Mouse (Mus musculus): Measurements from ENCODE around the gene Npas3. TPM values are rescaled to one million over a fixed set of nuclear protein-coding genes. Genes with fewer than 3 reads are reported as not detected.

Gene Npas3
- polyA plus RNA-seq, 1 experiment, result not detected

GRCm38 (mm10) chr12:53623793-53624192, 375.3 kb downstream of the Npas3 start:
- Histone ChIP-seq H3K27ac (ENCODE audit: insufficient read depth, low read depth, low read length) (no peak overlapping the region), H3K4me1 (ENCODE audit: control insufficient read depth, insufficient read depth, low read length) (no peaks in the 10 kb centered on the region), H3K4me3 (ENCODE audit: insufficient read depth, low read depth, low read length) (no peak overlapping the region)
- 18% methylated on average over 9 of the region's 9 CpGs for WGBS
- no peak for TF ChIP-seq POLR2A (IDR thresholded peaks at IDR 0.05; ENCODE audit: insufficient read depth, low read depth, low read length)
- no peak for TF ChIP-seq CTCF (IDR thresholded peaks at IDR 0.05; ENCODE audit: insufficient read depth, low read depth, low read length)

DNA sequence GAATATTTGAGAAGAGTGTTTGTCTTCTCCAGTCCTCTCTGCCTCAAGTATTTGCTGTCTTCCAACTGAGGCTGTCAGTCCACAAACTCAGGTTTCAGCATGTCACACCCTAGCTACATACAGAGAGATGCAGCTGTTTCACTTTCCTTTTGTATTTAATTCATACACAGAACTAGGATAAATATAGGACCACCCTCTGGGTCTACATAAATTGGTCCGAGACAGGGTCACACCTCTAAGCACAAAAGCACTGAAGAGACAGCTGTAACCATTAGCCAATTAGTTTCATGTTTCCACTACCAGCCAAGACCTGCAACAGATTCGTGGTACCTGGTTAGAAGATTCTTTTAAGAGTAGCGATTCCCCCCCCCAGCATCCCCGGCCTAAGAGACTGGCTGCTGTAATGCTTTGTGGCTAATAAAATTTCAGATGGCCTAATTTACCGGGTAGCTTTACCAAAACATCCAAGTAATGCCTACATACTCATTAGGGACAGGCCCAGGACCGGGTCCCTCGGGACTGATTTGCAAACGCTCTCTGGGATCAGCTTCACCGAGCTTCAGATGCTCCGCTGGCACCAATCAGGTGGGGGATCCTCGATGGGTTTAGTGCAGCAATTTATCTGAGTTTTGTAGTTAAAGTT, 376.0 kb downstream of the Npas3 start:
- H3K4me3 ChIP-seq (ENCODE audit: insufficient read depth, low read depth, low read length), result no peak overlapping the region
- no peak for TF ChIP-seq POLR2A (IDR thresholded peaks at IDR 0.05; ENCODE audit: insufficient read depth, low read depth, low read length)
- no peak for TF ChIP-seq CTCF (IDR thresholded peaks at IDR 0.05; ENCODE audit: insufficient read depth, low read depth, low read length)
- H3K4me1 ChIP-seq (ENCODE audit: control insufficient read depth, insufficient read depth, low read length), result no peaks in the 10 kb centered on the region
- H3K27ac ChIP-seq (ENCODE audit: insufficient read depth, low read depth, low read length), result no peak overlapping the region
- 66% methylated on average over 11 of the region's 11 CpGs for WGBS

GRCm38 (mm10) chr12:53629483-53630120, 381.1 kb downstream of the Npas3 start:
- H3K4me3 ChIP-seq (ENCODE audit: insufficient read depth, low read depth, low read length), result no peak overlapping the region
- TF ChIP-seq POLR2A (IDR thresholded peaks at IDR 0.05; ENCODE audit: insufficient read depth, low read depth, low read length), result no peak
- TF ChIP-seq CTCF (IDR thresholded peaks at IDR 0.05; ENCODE audit: insufficient read depth, low read depth, low read length), result no peak
- 63% methylated on average over 8 of the region's 8 CpGs for WGBS
- H3K4me1 ChIP-seq (ENCODE audit: control insufficient read depth, insufficient read depth, low read length), result no peaks in the 10 kb centered on the region
- H3K27ac ChIP-seq (ENCODE audit: insufficient read depth, low read depth, low read length), result no peak overlapping the region

DNA sequence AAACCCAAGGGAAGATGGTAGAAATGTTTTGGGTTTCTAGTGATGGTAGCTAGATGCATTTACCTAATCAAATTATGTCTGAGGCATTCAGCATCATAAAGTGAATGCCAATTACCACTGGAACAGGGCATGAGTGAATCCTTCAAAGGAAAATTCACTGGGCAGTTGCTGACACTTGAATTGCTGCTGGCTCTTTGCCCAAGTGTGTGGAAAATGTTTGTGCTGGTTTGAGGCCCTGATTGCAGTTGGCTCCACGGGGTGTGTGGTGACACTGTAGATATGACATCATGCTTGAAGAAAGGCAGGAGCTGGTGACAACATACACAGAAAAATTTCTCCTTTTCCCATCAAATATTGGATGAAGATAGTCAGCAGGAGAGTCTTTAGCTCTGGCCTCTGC, 382.1 kb downstream of the Npas3 start:
- Histone ChIP-seq H3K4me3 (ENCODE audit: insufficient read depth, low read depth, low read length) (no peak overlapping the region), H3K27ac (ENCODE audit: insufficient read depth, low read depth, low read length) (no peak overlapping the region), H3K4me1 (ENCODE audit: control insufficient read depth, insufficient read depth, low read length) (no peaks in the 10 kb centered on the region)
- 59% methylated on average over 1 of the region's 1 CpGs for WGBS
- no peak for TF ChIP-seq POLR2A (IDR thresholded peaks at IDR 0.05; ENCODE audit: insufficient read depth, low read depth, low read length)

DNA sequence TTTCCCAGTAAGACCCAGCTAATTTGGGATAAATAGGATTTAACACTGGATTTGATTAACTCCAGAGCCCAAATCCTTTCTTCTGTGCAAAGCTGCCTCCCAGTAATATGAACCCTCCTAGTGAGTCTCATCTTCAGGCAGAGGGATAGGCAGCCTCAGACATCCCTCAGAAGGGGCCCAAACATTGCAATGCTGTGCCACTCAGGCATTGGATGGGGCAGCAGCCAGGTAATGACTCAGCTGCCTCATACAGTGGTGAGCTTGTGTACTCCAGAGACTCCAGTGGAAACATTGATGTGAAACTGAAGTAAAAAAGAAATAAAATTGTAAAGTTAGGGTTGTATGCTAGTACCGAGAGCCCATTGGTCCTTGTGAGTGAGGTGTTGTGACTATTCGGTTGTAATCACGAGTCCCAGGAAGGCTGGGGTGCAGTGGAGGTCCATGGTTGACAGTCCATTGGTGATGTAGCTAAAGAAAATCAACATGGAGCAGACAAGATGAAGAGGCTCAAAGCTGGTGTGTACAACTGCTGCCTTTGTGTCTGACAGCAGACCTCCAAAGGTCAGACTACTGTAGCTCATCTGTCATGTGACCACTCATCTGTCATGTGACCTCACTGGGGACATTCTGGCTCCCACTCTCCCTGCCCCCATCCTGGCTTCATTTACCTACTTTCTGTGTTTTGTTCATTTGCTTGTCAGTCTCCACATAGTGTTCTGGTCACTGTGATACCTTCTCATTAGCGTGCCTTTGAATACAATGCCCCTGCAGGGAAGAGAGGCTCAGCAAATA, 383.0 kb downstream of the Npas3 start:
- WGBS, result 90% methylated on average over 4 of the region's 4 CpGs
- Histone ChIP-seq H3K4me1 (ENCODE audit: control insufficient read depth, insufficient read depth, low read length) (no peaks in the 10 kb centered on the region), H3K4me3 (ENCODE audit: insufficient read depth, low read depth, low read length) (no peak overlapping the region), H3K27ac (ENCODE audit: insufficient read depth, low read depth, low read length) (no peak overlapping the region)
- no peak for TF ChIP-seq POLR2A (IDR thresholded peaks at IDR 0.05; ENCODE audit: insufficient read depth, low read depth, low read length)
- no peak for TF ChIP-seq CTCF (IDR thresholded peaks at IDR 0.05; ENCODE audit: insufficient read depth, low read depth, low read length)

- TF ChIP-seq CTCF (IDR thresholded peaks at IDR 0.05; ENCODE audit: insufficient read depth, low read depth, low read length) (no peak), POLR2A (IDR thresholded peaks at IDR 0.05; ENCODE audit: insufficient read depth, low read depth, low read length) (no peak)
- Histone ChIP-seq H3K27ac (ENCODE audit: insufficient read depth, low read depth, low read length) (no peak overlapping the region), H3K4me3 (ENCODE audit: insufficient read depth, low read depth, low read length) (no peak overlapping the region), H3K4me1 (ENCODE audit: control insufficient read depth, insufficient read depth, low read length) (no peaks in the 10 kb centered on the region)
Observed at GRCm38 (mm10) chr12:53638571-53638970, 390.1 kb downstream of the Npas3 start.

DNA sequence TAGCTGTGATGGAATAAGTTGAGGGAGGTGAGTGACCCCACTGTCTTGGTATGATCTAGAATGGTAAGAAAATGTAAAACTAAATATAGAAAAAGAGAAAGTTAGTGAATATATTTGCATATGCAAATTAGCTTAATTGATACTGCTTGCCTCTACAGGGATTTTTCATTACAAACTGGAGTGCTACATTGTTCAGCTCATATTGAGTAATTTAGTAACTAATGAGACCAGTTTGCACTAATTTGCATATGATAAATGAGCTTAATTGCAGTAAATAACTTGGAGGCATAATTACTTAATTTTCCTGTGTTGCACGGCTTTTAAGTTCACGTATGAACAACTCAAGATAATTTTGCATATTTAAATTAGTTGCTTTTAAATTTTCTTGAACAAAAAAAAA, 398.8 kb downstream of the Npas3 start:
- no peak overlapping the region for H3K27ac ChIP-seq (ENCODE audit: insufficient read depth, low read depth, low read length)
- WGBS, result 62% methylated on average over 2 of the region's 2 CpGs
- H3K4me3 ChIP-seq (ENCODE audit: insufficient read depth, low read depth, low read length), result no peak overlapping the region
- no peak for TF ChIP-seq CTCF (IDR thresholded peaks at IDR 0.05; ENCODE audit: insufficient read depth, low read depth, low read length)
- no peaks in the 10 kb centered on the region for H3K4me1 ChIP-seq (ENCODE audit: control insufficient read depth, insufficient read depth, low read length)

DNA sequence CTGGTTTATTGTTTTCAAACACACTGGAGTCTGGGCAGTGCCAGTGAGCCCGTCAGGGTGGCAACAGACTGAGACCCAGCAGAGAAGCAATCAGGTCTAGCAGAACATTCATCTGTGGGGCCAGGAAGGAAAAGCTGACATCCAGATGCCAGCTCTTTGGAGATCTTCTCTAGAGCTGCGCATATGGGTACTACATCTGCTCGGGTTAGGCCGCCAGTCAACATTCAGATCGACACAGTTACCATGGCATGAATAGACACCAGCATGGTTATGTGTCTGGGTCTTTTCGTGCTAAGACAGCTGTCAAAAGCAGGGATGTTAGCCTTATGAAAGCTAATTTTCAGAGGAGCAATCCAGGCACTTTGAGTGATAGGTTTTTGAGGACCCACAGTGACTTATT, 407.8 kb downstream of the Npas3 start:
- H3K27ac ChIP-seq (ENCODE audit: insufficient read depth, low read depth, low read length), result no peak overlapping the region
- 94% methylated on average over 6 of the region's 6 CpGs for WGBS
- no peaks in the 10 kb centered on the region for H3K4me1 ChIP-seq (ENCODE audit: control insufficient read depth, insufficient read depth, low read length)
- no peak overlapping the region for H3K4me3 ChIP-seq (ENCODE audit: insufficient read depth, low read depth, low read length)
- no peak for TF ChIP-seq CTCF (IDR thresholded peaks at IDR 0.05; ENCODE audit: insufficient read depth, low read depth, low read length)
- no peak for TF ChIP-seq POLR2A (IDR thresholded peaks at IDR 0.05; ENCODE audit: insufficient read depth, low read depth, low read length)

DNA sequence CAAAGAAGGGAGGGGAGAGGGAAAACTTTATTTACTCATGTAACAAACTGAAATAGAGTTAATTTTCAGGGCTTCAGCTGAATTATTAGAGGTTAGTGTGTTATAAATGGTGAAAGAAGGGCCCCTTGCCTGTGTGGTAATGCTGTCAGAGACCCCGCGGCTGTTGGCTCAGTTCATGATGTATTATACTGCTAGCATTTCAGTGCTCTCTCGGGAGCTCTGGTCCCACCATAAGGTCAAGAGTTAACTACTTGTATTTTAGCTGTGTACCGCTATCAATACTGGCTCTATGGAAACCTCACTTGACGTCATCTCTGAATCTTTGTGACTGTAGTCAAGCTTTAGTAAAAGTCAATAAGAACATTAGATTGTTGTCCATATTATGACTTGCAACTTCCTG, 415.6 kb downstream of the Npas3 start:
- TF ChIP-seq CTCF (IDR thresholded peaks at IDR 0.05; ENCODE audit: insufficient read depth, low read depth, low read length), result no peak
- no peak for TF ChIP-seq POLR2A (IDR thresholded peaks at IDR 0.05; ENCODE audit: insufficient read depth, low read depth, low read length)
- Histone ChIP-seq H3K4me3 (ENCODE audit: insufficient read depth, low read depth, low read length) (no peak overlapping the region), H3K27ac (ENCODE audit: insufficient read depth, low read depth, low read length) (no peak overlapping the region), H3K4me1 (ENCODE audit: control insufficient read depth, insufficient read depth, low read length) (no peaks in the 10 kb centered on the region)
- WGBS, result 84% methylated on average over 5 of the region's 5 CpGs

Measured in olfactory bulb, adult 2 months (tissue).